Mouse (Mus musculus) testis, postnatal 10 days (tissue): ENCODE results near the gene Foxm1.
"Not testable (repeated sequence)": the region's sequence is repeated elsewhere in the genome, so short reads cannot be mapped to it uniquely, and the experiment has no call there.

Source experiments
- DNase-seq: peaks from one replicate; pipeline ENCODE4 v3.0.0; 2021; ENCODE audit warnings: low spot score

The Foxm1 gene

DNA sequence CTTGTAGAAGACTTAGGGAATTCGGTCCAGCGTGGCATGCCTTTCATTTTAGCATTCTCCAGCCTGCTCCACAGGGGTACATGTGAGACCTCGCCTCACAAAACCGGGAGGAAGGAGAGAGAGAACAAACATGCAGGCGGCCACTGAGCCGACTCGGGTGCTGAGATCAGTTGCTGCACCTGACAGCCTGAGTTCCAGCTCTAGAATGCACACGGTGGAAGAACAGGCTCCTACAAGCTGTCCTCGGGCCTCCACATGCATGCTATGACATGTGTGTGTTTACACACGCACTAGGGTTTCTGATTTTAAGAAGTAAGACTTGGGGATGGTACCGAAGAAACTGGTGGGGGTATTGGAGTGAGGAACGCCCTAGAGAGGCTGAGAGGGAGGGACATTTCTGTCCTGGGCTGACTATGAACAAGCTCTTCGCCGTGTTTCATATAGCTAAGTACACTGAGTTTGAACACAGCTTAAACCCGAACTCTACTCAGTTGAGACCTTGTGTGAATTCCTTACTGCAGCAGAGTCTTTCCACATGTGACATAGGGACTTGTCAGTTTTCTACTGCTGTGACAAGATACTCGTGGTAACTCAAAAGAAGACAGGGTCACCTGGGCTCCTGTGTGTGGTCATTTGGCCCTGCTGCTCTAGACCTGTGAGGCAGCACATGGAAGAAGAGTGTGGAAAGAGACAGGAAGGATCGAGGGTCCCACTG is 13.8 kb downstream of the Foxm1 start:
- DNase-seq, result no peak

- no peak for DNase-seq
These were observed 16.9 kb downstream of the Foxm1 start for GRCm38 (mm10) chr6:128379636-128380035.

GRCm38 (mm10) chr6:128380594-128381167 is 17.9 kb downstream of the Foxm1 start:
- not testable (repeated sequence) for DNase-seq

- DNase-seq, result no peak
These were observed 18.5 kb downstream of the Foxm1 start for GRCm38 (mm10) chr6:128381254-128381653.

- no peak for DNase-seq
These were observed 21.0 kb downstream of the Foxm1 start for GRCm38 (mm10) chr6:128383752-128384151.

- DNase-seq, result no peak
These were observed 22.3 kb downstream of the Foxm1 start for GRCm38 (mm10) chr6:128385026-128385425.

- DNase-seq, result no peak
These were observed 26.4 kb downstream of the Foxm1 start for GRCm38 (mm10) chr6:128389185-128389584.

DNA sequence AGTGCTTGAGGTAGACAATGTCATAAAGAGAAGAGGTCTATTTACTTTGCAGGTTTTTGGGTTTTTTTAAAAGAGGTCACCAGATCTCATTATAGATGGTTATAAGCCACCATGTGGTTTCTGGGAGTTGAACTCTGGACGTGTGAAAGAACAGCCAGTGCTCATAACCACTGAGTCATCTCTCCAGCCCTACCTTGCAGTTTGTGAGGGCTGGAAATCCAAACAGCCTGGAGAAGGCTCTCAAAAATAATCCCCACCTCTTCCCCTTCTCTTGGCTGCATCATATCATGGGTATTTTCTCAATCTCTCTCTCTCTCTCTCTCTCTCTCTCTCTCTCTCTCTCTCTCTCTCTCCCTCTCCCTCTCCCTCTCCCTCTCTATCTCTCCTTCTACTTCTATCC is 27.9 kb downstream of the Foxm1 start:
- no peak for DNase-seq

DNA sequence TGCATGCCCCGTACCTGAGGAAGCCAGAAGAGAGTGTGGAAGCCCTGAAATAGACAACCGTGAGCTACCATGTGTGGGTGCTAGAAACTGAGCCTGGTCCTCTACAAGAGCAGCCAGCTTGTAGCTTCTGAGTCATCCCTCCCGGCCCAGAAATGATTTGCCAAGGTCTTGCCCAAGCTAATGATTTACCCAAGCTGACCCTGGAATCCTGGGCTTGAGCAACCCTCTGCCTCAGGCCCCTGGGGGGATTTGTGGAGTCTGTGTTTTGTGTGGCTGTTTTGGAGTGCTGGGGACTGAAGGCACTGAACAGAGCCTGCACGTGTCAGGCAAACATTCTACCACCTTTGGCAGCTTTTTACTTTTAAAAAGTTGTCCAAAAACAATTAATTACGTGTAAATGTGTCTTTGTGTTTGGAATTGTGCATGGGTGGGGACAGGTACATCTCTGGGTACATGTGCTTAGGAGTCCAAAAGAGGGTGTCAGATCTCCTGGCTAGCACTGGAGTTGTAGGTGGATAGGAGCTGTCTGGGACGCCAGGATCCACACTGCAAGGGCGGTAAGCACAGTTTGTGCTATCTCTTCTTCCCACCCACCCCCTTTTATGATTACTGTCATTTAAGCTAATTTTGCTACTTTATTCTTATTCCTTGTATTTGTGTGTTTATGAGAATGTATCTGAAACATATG is 35.0 kb downstream of the Foxm1 start:
- no peak for DNase-seq

DNA sequence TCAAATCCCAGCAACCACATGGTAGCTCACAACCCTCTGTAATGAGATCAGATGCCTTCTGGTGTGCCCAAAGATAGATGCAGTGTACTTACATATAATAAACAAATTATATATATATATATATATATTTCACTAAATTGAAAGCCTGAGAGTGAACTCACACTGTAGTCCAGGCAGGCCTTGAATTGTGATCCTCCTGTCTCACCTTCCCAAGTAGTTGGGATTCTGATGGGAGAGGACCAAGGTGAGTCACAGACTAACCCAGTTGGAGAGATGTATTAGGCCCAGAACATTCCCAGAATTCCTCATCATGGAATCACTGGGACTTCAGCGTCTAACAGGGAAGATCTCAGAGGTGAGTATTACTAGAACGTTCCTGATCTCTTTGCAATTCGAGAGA is 36.2 kb downstream of the Foxm1 start, which contains the start of gene Nrip2:
TSS of gene Nrip2 (plus strand) at position 301 of the 400 bp plus-strand sequence.
- no peak for DNase-seq

- peak; percentile 84 for DNase-seq
These were observed 36.8 kb downstream of the Foxm1 start for GRCm38 (mm10) chr6:128399421-128400185.

DNA sequence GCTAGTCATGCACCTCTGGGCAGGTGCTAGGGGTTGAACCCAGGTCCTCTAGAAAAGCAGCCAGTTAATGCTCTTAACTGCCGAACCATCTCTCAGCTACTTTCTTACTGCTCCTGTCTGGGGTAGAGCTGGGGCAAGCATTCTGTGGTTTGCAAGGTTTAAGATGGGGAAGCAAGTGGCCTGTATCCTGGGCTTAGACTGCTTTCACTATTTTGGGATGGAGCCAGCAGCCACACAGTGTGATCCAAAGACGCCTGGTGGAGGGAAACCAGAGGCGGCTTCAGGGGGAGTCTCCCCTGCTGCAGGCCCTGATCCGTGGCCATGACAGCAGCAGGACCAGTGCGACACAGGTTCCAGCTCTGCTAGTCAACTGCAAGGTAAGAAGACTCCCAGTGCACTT is 41.9 kb downstream of the Foxm1 start:
- DNase-seq, result no peak

- no peak for DNase-seq
These were observed 45.9 kb downstream of the Foxm1 start for GRCm38 (mm10) chr6:128408544-128409125.

GRCm38 (mm10) chr6:128410305-128410704 is 47.5 kb downstream of the Foxm1 start:
- DNase-seq, result no peak

DNA sequence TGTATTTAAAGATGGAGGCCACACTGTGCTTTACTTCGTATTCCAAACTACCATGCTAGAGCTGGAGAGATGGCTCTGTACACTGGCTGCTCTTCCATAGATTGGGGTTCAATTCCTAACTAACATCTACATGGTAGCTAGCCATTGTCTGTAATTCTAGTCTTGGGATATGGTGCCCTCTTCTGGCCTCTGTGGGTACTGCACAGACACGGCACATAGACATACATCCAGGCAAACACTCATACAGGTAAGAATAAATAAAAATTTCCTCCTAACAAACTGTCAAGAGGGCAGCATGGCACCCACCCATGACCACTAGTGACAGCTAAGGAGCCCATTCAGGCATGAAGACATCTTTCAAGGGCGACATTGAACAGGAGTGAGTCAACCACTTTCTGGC is 48.3 kb downstream of the Foxm1 start:
- DNase-seq, result peak; percentile 89

DNA sequence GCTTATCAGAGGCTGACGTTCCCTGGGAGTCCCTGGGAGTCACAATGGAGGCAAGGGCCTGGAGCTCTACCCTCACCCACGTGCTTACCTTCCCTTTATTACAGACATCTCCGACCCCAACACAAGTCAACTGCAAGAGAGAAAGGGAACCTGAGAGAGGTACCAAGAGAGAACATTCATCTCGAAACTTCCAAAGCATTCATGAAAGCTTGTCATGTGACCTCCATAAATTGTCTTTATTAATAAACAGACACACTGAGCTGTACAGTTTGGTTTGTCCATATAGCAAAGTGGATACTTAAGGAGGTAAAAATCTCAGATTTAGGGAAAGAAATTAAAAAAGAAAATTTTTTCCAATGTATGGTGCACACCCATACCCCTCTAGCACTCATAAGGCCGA is 53.4 kb downstream of the Foxm1 start:
- no peak for DNase-seq

DNA sequence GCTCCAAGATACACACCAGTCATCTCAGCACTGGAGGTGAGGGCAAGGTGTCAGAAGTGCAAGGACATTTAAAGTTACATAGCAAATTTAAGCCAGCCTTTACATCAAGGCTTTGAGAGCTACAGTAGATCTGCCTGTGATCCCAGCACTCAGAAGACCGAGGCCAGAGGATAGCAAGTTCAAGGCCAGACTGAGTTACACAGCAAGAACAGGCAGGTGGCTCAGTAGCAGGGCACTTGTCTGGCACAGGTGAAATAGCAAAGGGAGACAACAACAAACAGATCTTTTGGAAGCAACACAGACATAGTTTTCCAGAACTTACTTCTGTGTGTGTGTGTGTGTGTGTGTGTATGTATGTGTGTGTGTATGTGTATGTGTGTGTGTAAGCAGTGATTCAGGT is 55.3 kb downstream of the Foxm1 start:
- no peak for DNase-seq

DNA sequence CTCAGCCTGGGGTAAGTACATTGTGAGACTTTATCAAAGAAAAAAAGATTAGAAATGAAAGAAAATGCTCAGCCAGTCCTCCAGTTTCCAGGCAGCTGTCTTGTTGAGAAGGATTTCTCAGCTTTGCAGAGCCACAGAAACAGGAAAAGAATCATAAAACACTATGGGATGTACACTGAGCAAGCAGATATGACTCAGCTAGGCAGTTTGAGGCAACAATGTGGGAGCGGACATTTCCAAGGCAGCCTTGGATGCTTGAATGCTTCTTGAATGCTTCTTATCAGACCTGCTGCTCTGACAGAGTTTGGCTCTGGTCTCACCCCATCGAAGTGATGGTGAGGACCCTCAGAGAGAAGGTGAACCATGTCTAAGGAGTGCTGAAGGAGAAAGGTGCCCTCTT is 58.3 kb downstream of the Foxm1 start:
- DNase-seq, result no peak

- no peak for DNase-seq
These were observed 58.7 kb downstream of the Foxm1 start for GRCm38 (mm10) chr6:128421480-128421879.

- no peak for DNase-seq
These were observed 60.9 kb downstream of the Foxm1 start for GRCm38 (mm10) chr6:128423496-128424268.

- DNase-seq, result peak; percentile 96
These were observed 61.7 kb downstream of the Foxm1 start, which contains the start of gene Itfg2 for GRCm38 (mm10) chr6:128424269-128425019. Gene Itfg2, minus strand, starts transcription at chr6:128424931.
